Mouse (Mus musculus) heart, adult 2 months (tissue): ENCODE measurements around the gene Rrnad1.

Experiments used
- CTCF ChIP-seq: fragments of 200-600 bp; IDR thresholded peaks from 2 replicates; pipeline ENCODE4 v1.8.1; 2022; ENCODE audit warnings: antibody characterized with exemption, mild to moderate bottlenecking, moderate library complexity
- EP300 ChIP-seq: fragments of 200-500 bp; IDR thresholded peaks from 2 replicates; pipeline ENCODE4 v1.6.1; 2011; ENCODE audit warnings: low read depth, low read length, control low read depth; ENCODE audit not compliant: insufficient read depth
- POLR2A ChIP-seq: fragments of 200-500 bp; IDR thresholded peaks from 2 replicates; pipeline ENCODE4 v1.6.1; 2011; ENCODE audit warnings: mild to moderate bottlenecking, low read depth, low read length, control low read depth; ENCODE audit not compliant: insufficient read depth

- TF ChIP-seq CTCF (no peak), EP300 (no peak), POLR2A (no peak)
Observed at GRCm38 (mm10) chr3:87949955-87950515, 19.5 kb upstream of the Rrnad1 start.
